Mouse (Mus musculus): ENCODE measurements around the gene Nme6. TPM values are rescaled to one million over a fixed set of nuclear protein-coding genes. Genes with fewer than 3 reads are reported as not detected.

Gene Nme6
- polyA plus RNA-seq, 2 experiments = 50.5 to 57.8 TPM

DNA sequence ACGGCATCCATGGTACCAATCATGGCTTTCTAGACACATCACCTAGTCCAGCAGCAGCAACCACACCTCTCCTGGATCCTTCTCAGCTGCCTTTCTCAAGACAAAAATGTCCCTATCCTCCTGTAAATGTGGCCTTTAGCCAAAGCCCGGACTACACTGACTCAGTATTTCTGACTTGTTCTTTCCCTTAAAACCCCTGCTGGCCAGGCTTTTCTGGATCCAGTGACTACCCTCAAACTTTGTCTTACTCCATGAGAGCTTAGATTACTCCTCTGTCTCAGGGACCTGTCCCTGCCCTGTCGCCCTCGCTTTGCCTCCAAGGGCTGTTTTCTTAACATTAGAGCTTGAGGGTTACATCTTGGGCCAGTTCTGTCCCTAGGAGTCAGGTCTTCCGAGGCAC, 17.6 kb downstream of the Nme6 start:
- Histone ChIP-seq H3K36me3 (ENCODE audit: control insufficient read depth, insufficient read depth, low read length) (peaks cover 6% of the 10 kb centered on the region; the same call in 1 of the 2 replicates), H3K27me3 (ENCODE audit: control insufficient read depth, insufficient read depth, low read length) (no peaks in the 10 kb centered on the region), H3K4me3 (replicated peaks; ENCODE audit: low read length) (no peak overlapping the region), H3K9ac (ENCODE audit: low read depth, low read length, severe bottlenecking) (no peak overlapping the region), H3K4me2 (replicated peaks; ENCODE audit: low read depth, low read length, severe bottlenecking) (no peak overlapping the region), H3K27ac (replicated peaks; ENCODE audit: low read depth, low read length) (no peak overlapping the region), H3K4me1 (ENCODE audit: control insufficient read depth, insufficient read depth, low read length) (peaks cover 7% of the 10 kb centered on the region; the same call in 1 of the 2 replicates), H3K9me3 (ENCODE audit: control insufficient read depth, low read length) (no peaks in the 10 kb centered on the region)
- no peak for TF ChIP-seq POLR2A (IDR thresholded peaks at IDR 0.05; ENCODE audit: borderline replicate concordance, extremely low read depth, insufficient read depth, insufficient read length)
- no peak for DNase-seq (ENCODE audit: low spot score)
- 90% methylated on average over 5 of the region's 5 CpGs for WGBS
- no peak for ATAC-seq (ENCODE audit: low FRiP score, low read depth)

GRCm38 (mm10) chr9:109854341-109854740, 21.8 kb downstream of the Nme6 start:
- no peaks in the 10 kb centered on the region for H3K36me3 ChIP-seq (ENCODE audit: control insufficient read depth, insufficient read depth, low read length)
- DNase-seq (ENCODE audit: low spot score) (no peak), ATAC-seq (ENCODE audit: low FRiP score, low read depth) (no peak)
- no peak overlapping the region for H3K4me2 ChIP-seq (replicated peaks; ENCODE audit: low read depth, low read length, severe bottlenecking)
- 0 out of 2 replicates have a peak, but pooled peaks cover 3% of the 10 kb centered on the region for H3K4me1 ChIP-seq (ENCODE audit: control insufficient read depth, insufficient read depth, low read length)
- no peaks in the 10 kb centered on the region for H3K27me3 ChIP-seq (ENCODE audit: control insufficient read depth, insufficient read depth, low read length)
- H3K9ac ChIP-seq (ENCODE audit: low read depth, low read length, severe bottlenecking) = no peak overlapping the region
- H3K9me3 ChIP-seq (ENCODE audit: control insufficient read depth, low read length) = no peaks in the 10 kb centered on the region
- no peak overlapping the region for H3K27ac ChIP-seq (replicated peaks; ENCODE audit: low read depth, low read length)
- WGBS = 88% methylated on average over 2 of the region's 2 CpGs
- TF ChIP-seq POLR2A (IDR thresholded peaks at IDR 0.05; ENCODE audit: borderline replicate concordance, extremely low read depth, insufficient read depth, insufficient read length) = no peak
- no peak overlapping the region for H3K4me3 ChIP-seq (replicated peaks; ENCODE audit: low read length)

DNA sequence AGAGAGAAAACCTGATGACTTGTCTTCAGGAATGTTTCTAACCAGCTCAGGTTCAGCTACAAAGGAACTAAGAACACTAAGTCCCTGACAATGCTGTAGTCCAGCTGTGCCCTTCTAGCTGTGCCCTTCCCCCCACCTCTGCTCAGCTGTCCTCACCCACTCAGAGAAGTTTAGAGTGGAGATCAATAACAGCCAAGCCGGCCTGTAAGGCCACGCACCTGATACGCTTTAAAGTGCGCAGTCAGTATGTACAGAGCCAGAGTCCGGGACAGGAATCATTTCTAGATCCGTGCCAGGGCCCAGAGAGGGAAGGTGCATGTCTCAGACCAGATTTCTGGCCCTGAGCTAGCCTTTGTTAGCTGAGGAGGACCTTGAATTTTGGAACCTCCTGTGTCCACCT, 23.4 kb downstream of the Nme6 start:
- no peak overlapping the region for H3K9ac ChIP-seq (ENCODE audit: low read depth, low read length, severe bottlenecking)
- 73% methylated on average over 6 of the region's 6 CpGs for WGBS
- H3K36me3 ChIP-seq (ENCODE audit: control insufficient read depth, insufficient read depth, low read length) = no peaks in the 10 kb centered on the region
- TF ChIP-seq POLR2A (IDR thresholded peaks at IDR 0.05; ENCODE audit: borderline replicate concordance, extremely low read depth, insufficient read depth, insufficient read length) = no peak
- H3K4me1 ChIP-seq (ENCODE audit: control insufficient read depth, insufficient read depth, low read length) = no peaks in the 10 kb centered on the region
- DNase-seq (ENCODE audit: low spot score) (no peak), ATAC-seq (ENCODE audit: low FRiP score, low read depth) (no peak)
- no peaks in the 10 kb centered on the region for H3K27me3 ChIP-seq (ENCODE audit: control insufficient read depth, insufficient read depth, low read length)
- no peak overlapping the region for H3K4me3 ChIP-seq (replicated peaks; ENCODE audit: low read length)
- H3K27ac ChIP-seq (replicated peaks; ENCODE audit: low read depth, low read length) = no peak overlapping the region
- no peak overlapping the region for H3K4me2 ChIP-seq (replicated peaks; ENCODE audit: low read depth, low read length, severe bottlenecking)
- H3K9me3 ChIP-seq (ENCODE audit: control insufficient read depth, low read length) = no peaks in the 10 kb centered on the region

GRCm38 (mm10) chr9:109862397-109863044, 30.0 kb downstream of the Nme6 start:
- TF ChIP-seq POLR2A (IDR thresholded peaks at IDR 0.05; ENCODE audit: borderline replicate concordance, extremely low read depth, insufficient read depth, insufficient read length) = no peak
- 16% methylated on average over 20 of the region's 20 CpGs for WGBS

DNA sequence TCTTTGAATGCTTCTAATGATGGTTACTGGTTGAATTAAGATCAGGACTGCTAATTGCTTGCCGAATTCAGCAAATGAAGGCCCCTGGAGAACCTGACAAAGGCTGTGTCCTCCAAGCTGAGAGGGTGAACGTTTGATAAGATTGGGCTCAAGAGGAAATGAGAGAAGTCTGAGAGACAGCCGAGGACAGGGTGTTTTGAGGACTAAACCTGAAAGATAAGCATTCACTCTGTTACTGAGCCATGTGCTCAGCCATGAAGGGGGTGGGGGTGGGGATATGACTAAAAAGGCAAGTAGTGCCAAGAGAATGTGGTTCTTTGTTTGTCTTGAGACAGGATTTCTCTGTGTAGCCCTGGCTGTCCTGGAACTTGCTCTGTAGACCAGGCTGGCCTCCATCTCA, 30.5 kb downstream of the Nme6 start:
- Histone ChIP-seq H3K27me3 (ENCODE audit: control insufficient read depth, insufficient read depth, low read length) (no peaks in the 10 kb centered on the region), H3K9me3 (ENCODE audit: control insufficient read depth, low read length) (no peaks in the 10 kb centered on the region), H3K4me2 (replicated peaks; ENCODE audit: low read depth, low read length, severe bottlenecking) (no peak overlapping the region), H3K36me3 (ENCODE audit: control insufficient read depth, insufficient read depth, low read length) (no peaks in the 10 kb centered on the region), H3K4me1 (ENCODE audit: control insufficient read depth, insufficient read depth, low read length) (no peaks in the 10 kb centered on the region), H3K9ac (ENCODE audit: low read depth, low read length, severe bottlenecking) (no peak overlapping the region), H3K4me3 (replicated peaks; ENCODE audit: low read length) (no peak overlapping the region), H3K27ac (replicated peaks; ENCODE audit: low read depth, low read length) (no peak overlapping the region)
- WGBS = 65% methylated on average over 3 of the region's 3 CpGs
- ATAC-seq (ENCODE audit: low FRiP score, low read depth) (no peak), DNase-seq (ENCODE audit: low spot score) (no peak)
- TF ChIP-seq POLR2A (IDR thresholded peaks at IDR 0.05; ENCODE audit: borderline replicate concordance, extremely low read depth, insufficient read depth, insufficient read length) = no peak

More at GRCm38 (mm10) chr9:109862397-109863044, 30.0 kb downstream of the Nme6 start:
- Histone ChIP-seq H3K9me3 (ENCODE audit: control insufficient read depth, low read length) (no peaks in the 10 kb centered on the region), H3K4me1 (ENCODE audit: control insufficient read depth, insufficient read depth, low read length) (no peaks in the 10 kb centered on the region), H3K27me3 (ENCODE audit: control insufficient read depth, insufficient read depth, low read length) (no peaks in the 10 kb centered on the region), H3K27ac (replicated peaks; ENCODE audit: low read depth, low read length) (no peak overlapping the region), H3K4me3 (replicated peaks; ENCODE audit: low read length) (no peak overlapping the region), H3K9ac (ENCODE audit: low read depth, low read length, severe bottlenecking) (no peak overlapping the region), H3K36me3 (ENCODE audit: control insufficient read depth, insufficient read depth, low read length) (no peaks in the 10 kb centered on the region), H3K4me2 (replicated peaks; ENCODE audit: low read depth, low read length, severe bottlenecking) (peak overlapping the region; percentile 30)
- DNase-seq (ENCODE audit: low spot score) (peak; percentile 76), ATAC-seq (ENCODE audit: low FRiP score, low read depth) (peak; percentile 62)

All from limb, embryonic 14.5 days (tissue).